Mouse (Mus musculus): ENCODE measurements at regions not wholly inside any gene's neighbourhood (a gene's known extent, or its start where the extent isn't known, plus 50 kb on each side); places are given as distances from the start of the nearest gene placed in this dataset.

- WGBS: 93% methylated on average over 2 of the region's 2 CpGs
- Histone ChIP-seq H3K4me1 (ENCODE audit: control insufficient read depth, insufficient read depth, low read length) (no peaks in the 10 kb centered on the region), H3K4me3 (replicated peaks; ENCODE audit: insufficient read depth, low read depth, low read length) (no peak overlapping the region), H3K27me3 (ENCODE audit: control insufficient read depth, insufficient read depth, low read length) (no peaks in the 10 kb centered on the region), H3K27ac (ENCODE audit: insufficient read depth, low read length) (no peak overlapping the region)
- TF ChIP-seq CTCF (IDR thresholded peaks at IDR 0.05; ENCODE audit: borderline replicate concordance, insufficient read depth, low read depth, low read length) (no peak), POLR2A (IDR thresholded peaks at IDR 0.05; ENCODE audit: borderline replicate concordance, insufficient read depth, low read length) (no peak)
- DNase-seq: no peak
These were observed 233.7 kb upstream of the Isx start for GRCm38 (mm10) chr8:74639276-74639675.

GRCm38 (mm10) chr8:74640636-74641035 lies 232.3 kb upstream of the Isx start:
- TF ChIP-seq POLR2A (IDR thresholded peaks at IDR 0.05; ENCODE audit: borderline replicate concordance, insufficient read depth, low read length): no peak
- no peak for TF ChIP-seq CTCF (IDR thresholded peaks at IDR 0.05; ENCODE audit: borderline replicate concordance, insufficient read depth, low read depth, low read length)
- H3K4me3 ChIP-seq (replicated peaks; ENCODE audit: insufficient read depth, low read depth, low read length): no peak overlapping the region
- H3K27ac ChIP-seq (ENCODE audit: insufficient read depth, low read length): no peak overlapping the region
- WGBS: 14% methylated on average over 1 of the region's 1 CpGs
- no peaks in the 10 kb centered on the region for H3K4me1 ChIP-seq (ENCODE audit: control insufficient read depth, insufficient read depth, low read length)
- no peak for DNase-seq
- H3K27me3 ChIP-seq (ENCODE audit: control insufficient read depth, insufficient read depth, low read length): no peaks in the 10 kb centered on the region

GRCm38 (mm10) chr8:74659950-74660349 lies 213.0 kb upstream of the Isx start:
- peak; percentile 31 to 63 for DNase-seq
- Histone ChIP-seq H3K27ac (ENCODE audit: insufficient read depth, low read length) (no peak overlapping the region), H3K4me1 (ENCODE audit: control insufficient read depth, insufficient read depth, low read length) (peaks cover 2% of the 10 kb centered on the region), H3K4me3 (replicated peaks; ENCODE audit: insufficient read depth, low read depth, low read length) (no peak overlapping the region), H3K27me3 (ENCODE audit: control insufficient read depth, insufficient read depth, low read length) (no peaks in the 10 kb centered on the region)
- WGBS: 4% methylated on average over 1 of the region's 1 CpGs
- TF ChIP-seq POLR2A (IDR thresholded peaks at IDR 0.05; ENCODE audit: borderline replicate concordance, insufficient read depth, low read length): no peak
- no peak for TF ChIP-seq CTCF (IDR thresholded peaks at IDR 0.05; ENCODE audit: borderline replicate concordance, insufficient read depth, low read depth, low read length)

- no peak for DNase-seq
- no peaks in the 10 kb centered on the region for H3K4me1 ChIP-seq (ENCODE audit: control insufficient read depth, insufficient read depth, low read length)
- no peak overlapping the region for H3K4me3 ChIP-seq (replicated peaks; ENCODE audit: insufficient read depth, low read depth, low read length)
- H3K27ac ChIP-seq (ENCODE audit: insufficient read depth, low read length): no peak overlapping the region
- no peaks in the 10 kb centered on the region for H3K27me3 ChIP-seq (ENCODE audit: control insufficient read depth, insufficient read depth, low read length)
- TF ChIP-seq POLR2A (IDR thresholded peaks at IDR 0.05; ENCODE audit: borderline replicate concordance, insufficient read depth, low read length): no peak
- no peak for TF ChIP-seq CTCF (IDR thresholded peaks at IDR 0.05; ENCODE audit: borderline replicate concordance, insufficient read depth, low read depth, low read length)
These were observed 184.6 kb upstream of the Isx start for GRCm38 (mm10) chr8:74688342-74688741.

- no peak overlapping the region for H3K4me3 ChIP-seq (replicated peaks; ENCODE audit: insufficient read depth, low read depth, low read length)
- no peaks in the 10 kb centered on the region for H3K4me1 ChIP-seq (ENCODE audit: control insufficient read depth, insufficient read depth, low read length)
- DNase-seq: no peak
- H3K27me3 ChIP-seq (ENCODE audit: control insufficient read depth, insufficient read depth, low read length): no peaks in the 10 kb centered on the region
- H3K27ac ChIP-seq (ENCODE audit: insufficient read depth, low read length): no peak overlapping the region
- no peak for TF ChIP-seq CTCF (IDR thresholded peaks at IDR 0.05; ENCODE audit: borderline replicate concordance, insufficient read depth, low read depth, low read length)
- TF ChIP-seq POLR2A (IDR thresholded peaks at IDR 0.05; ENCODE audit: borderline replicate concordance, insufficient read depth, low read length): no peak
These were observed 177.0 kb upstream of the Isx start for GRCm38 (mm10) chr8:74696001-74696400.

- TF ChIP-seq POLR2A (IDR thresholded peaks at IDR 0.05; ENCODE audit: borderline replicate concordance, insufficient read depth, low read length) (no peak), CTCF (IDR thresholded peaks at IDR 0.05; ENCODE audit: borderline replicate concordance, insufficient read depth, low read depth, low read length) (no peak)
- no peak overlapping the region for H3K4me3 ChIP-seq (replicated peaks; ENCODE audit: insufficient read depth, low read depth, low read length)
- 80% methylated on average over 1 of the region's 1 CpGs for WGBS
- no peak overlapping the region for H3K27ac ChIP-seq (ENCODE audit: insufficient read depth, low read length)
- H3K27me3 ChIP-seq (ENCODE audit: control insufficient read depth, insufficient read depth, low read length): no peaks in the 10 kb centered on the region
- H3K4me1 ChIP-seq (ENCODE audit: control insufficient read depth, insufficient read depth, low read length): no peaks in the 10 kb centered on the region
- no peak for DNase-seq
These were observed 175.7 kb upstream of the Isx start for GRCm38 (mm10) chr8:74697317-74697716.

DNA sequence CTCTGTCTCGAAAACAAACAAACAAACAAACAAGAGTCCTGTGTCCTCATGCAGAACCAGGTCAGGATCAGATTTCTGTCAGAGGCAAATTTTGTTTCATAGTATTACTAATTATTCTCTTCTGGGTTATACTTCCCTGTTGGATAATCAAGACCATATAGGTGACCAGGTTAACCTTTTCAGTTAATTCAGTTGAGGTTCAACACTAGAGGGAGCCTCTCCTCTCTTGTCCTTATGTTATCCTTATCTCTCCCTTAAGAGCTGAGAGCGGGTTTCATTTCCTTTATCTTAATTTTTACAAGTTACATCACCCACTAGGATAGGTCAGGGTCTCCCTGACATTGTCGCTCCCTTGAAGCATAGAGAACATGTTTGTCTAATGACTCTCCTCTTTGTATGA lies 160.4 kb upstream of the Isx start:
- Histone ChIP-seq H3K4me3 (replicated peaks; ENCODE audit: insufficient read depth, low read depth, low read length) (no peak overlapping the region), H3K27ac (ENCODE audit: insufficient read depth, low read length) (no peak overlapping the region), H3K27me3 (ENCODE audit: control insufficient read depth, insufficient read depth, low read length) (no peaks in the 10 kb centered on the region), H3K4me1 (ENCODE audit: control insufficient read depth, insufficient read depth, low read length) (no peaks in the 10 kb centered on the region)
- TF ChIP-seq POLR2A (IDR thresholded peaks at IDR 0.05; ENCODE audit: borderline replicate concordance, insufficient read depth, low read length) (no peak), CTCF (IDR thresholded peaks at IDR 0.05; ENCODE audit: borderline replicate concordance, insufficient read depth, low read depth, low read length) (no peak)
- 82% methylated on average over 3 of the region's 3 CpGs for WGBS
- no peak for DNase-seq

DNA sequence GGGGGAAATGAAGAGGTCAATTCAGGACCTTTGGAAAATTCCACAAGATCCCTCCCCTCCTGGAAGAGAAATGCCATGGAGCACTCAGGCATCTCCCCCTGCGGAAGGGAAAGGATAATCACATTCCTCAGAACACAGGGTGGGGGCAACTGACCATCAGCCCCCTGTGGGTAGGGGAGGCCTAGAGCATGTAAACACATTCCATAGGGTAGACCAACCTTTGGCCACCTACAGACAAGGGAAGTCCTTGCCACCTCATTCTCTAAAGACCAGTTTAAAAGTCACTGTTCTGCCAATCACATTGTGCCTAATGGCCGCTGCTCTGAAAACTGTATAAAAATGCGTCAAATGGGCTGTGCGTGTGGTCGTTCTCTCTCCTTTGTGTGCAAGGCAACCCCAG lies 156.9 kb upstream of the Isx start:
- no peak for DNase-seq
- Histone ChIP-seq H3K27me3 (ENCODE audit: control insufficient read depth, insufficient read depth, low read length) (no peaks in the 10 kb centered on the region), H3K4me3 (replicated peaks; ENCODE audit: insufficient read depth, low read depth, low read length) (no peak overlapping the region), H3K27ac (ENCODE audit: insufficient read depth, low read length) (no peak overlapping the region), H3K4me1 (ENCODE audit: control insufficient read depth, insufficient read depth, low read length) (no peaks in the 10 kb centered on the region)
- WGBS: 47% methylated on average over 5 of the region's 5 CpGs
- no peak for TF ChIP-seq POLR2A (IDR thresholded peaks at IDR 0.05; ENCODE audit: borderline replicate concordance, insufficient read depth, low read length)
- TF ChIP-seq CTCF (IDR thresholded peaks at IDR 0.05; ENCODE audit: borderline replicate concordance, insufficient read depth, low read depth, low read length): no peak
